Comparison of ENCODE assay signal across 21 mouse cellular contexts in genomic region chr7:96904442-96904841, GRCm38 (mm10). TPM values are rescaled to one million over a fixed set of nuclear protein-coding genes. Genes with fewer than 3 reads are reported as not detected.
A peak's percentile ranks its signal among the peaks of the same experiment; 100 is the strongest.
DNase-seq lines count a peak whose midpoint lies in the region; ATAC-seq and TF ChIP-seq lines count a peak whose summit lies in the region.
"Had no signal": no experiment of that assay in that cellular context is flagged by ENCODE, and none has a peak within 500 bp of the region (broad histone marks: within the 10 kb centered on the region; RNA-seq: fewer than 3 reads in every experiment).

No protein-coding gene starts in this region.

- H3K27me3 ChIP-seq in hindbrain, embryonic 15.5 days, result no peaks in the 10 kb centered on the region; the same call in 1 of the 2 replicates
- no peaks in the 10 kb centered on the region for H3K27me3 ChIP-seq in hindbrain, embryonic 11.5 days (ENCODE audit: control insufficient read depth, insufficient read depth, low read length)
- H3K27me3 ChIP-seq in neural tube, embryonic 12.5 days (replicated peaks), result no peaks in the 10 kb centered on the region
- no peaks in the 10 kb centered on the region for H3K27me3 ChIP-seq in forebrain, postnatal 0 days (ENCODE audit: insufficient read depth, low read length)
- peaks cover 20% of the 10 kb centered on the region; the same call in 1 of the 2 replicates for H3K27me3 ChIP-seq in heart, embryonic 10.5 days (ENCODE audit: insufficient read depth, poor library complexity, severe bottlenecking)

- no peak overlapping the region for H3K4me3 ChIP-seq in hindbrain, embryonic 15.5 days
- no peak overlapping the region for H3K4me3 ChIP-seq in hindbrain, embryonic 11.5 days (ENCODE audit: low read depth, low read length)
- no peak overlapping the region for H3K4me3 ChIP-seq in neural tube, embryonic 12.5 days
- H3K4me3 ChIP-seq in forebrain, postnatal 0 days (ENCODE audit: low read depth, low read length), result no peak overlapping the region
- H3K4me3 ChIP-seq in heart, embryonic 10.5 days, result no peak overlapping the region
- H3K4me3 ChIP-seq: embryonic facial prominence, embryonic 10.5 days; heart, embryonic 13.5 days; left cerebral cortex, adult 2 months had no signal

- H3K9ac ChIP-seq in hindbrain, embryonic 15.5 days, result no peak overlapping the region
- no peak overlapping the region for H3K9ac ChIP-seq in hindbrain, embryonic 11.5 days (ENCODE audit: low read depth, low read length)
- no peak overlapping the region for H3K9ac ChIP-seq in neural tube, embryonic 12.5 days
- H3K9ac ChIP-seq in forebrain, postnatal 0 days, result no peak overlapping the region
- H3K9ac ChIP-seq: heart, embryonic 13.5 days had no signal

- no peaks in the 10 kb centered on the region for H3K9me3 ChIP-seq in hindbrain, embryonic 15.5 days
- no peaks in the 10 kb centered on the region for H3K9me3 ChIP-seq in hindbrain, embryonic 11.5 days (ENCODE audit: control insufficient read depth, low read length)
- no peaks in the 10 kb centered on the region for H3K9me3 ChIP-seq in neural tube, embryonic 12.5 days
- H3K9me3 ChIP-seq in forebrain, postnatal 0 days (ENCODE audit: low read length), result no peaks in the 10 kb centered on the region
- H3K9me3 ChIP-seq in heart, embryonic 10.5 days, result no peaks in the 10 kb centered on the region
- H3K9me3 ChIP-seq: embryonic facial prominence, embryonic 10.5 days; heart, embryonic 13.5 days had no signal

- peak; percentile 29 for DNase-seq in adrenal gland, adult 2 months
- DNase-seq in adrenal gland, postnatal 4 days (ENCODE audit: low spot score in 2 of 2), result no peak
- DNase-seq in hindbrain, embryonic 11.5 days (ENCODE audit: low spot score), result no peak
- no peak for DNase-seq in neural tube, embryonic 10.5 days (ENCODE audit: extremely low spot score, low spot score)
- DNase-seq in forebrain, postnatal 0 days, result no peak
- DNase-seq in heart, embryonic 10.5 days (ENCODE audit: low spot score), result no peak
- DNase-seq: adrenal gland, postnatal 36 days; cerebellum, adult 11-12 months; cerebellum, postnatal 10 days; gastrocnemius, postnatal 14 days; heart, postnatal 14 days; kidney, adult 18-20 months; lung, postnatal 10 days; thymus, adult 18-20 months; thymus, postnatal 36 days had no signal

- no peak overlapping the region for H3K4me2 ChIP-seq in hindbrain, embryonic 15.5 days
- H3K4me2 ChIP-seq in hindbrain, embryonic 11.5 days (replicated peaks; ENCODE audit: low read depth, low read length), result no peak overlapping the region
- no peak overlapping the region for H3K4me2 ChIP-seq in neural tube, embryonic 12.5 days (replicated peaks)
- H3K4me2 ChIP-seq in forebrain, postnatal 0 days (ENCODE audit: low read depth), result no peak overlapping the region
- H3K4me2 ChIP-seq: heart, embryonic 13.5 days had no signal

- peaks cover 21% of the 10 kb centered on the region; the same call in 1 of the 2 replicates for H3K4me1 ChIP-seq in hindbrain, embryonic 15.5 days (replicated peaks)
- peaks cover 4% of the 10 kb centered on the region; the same call in 1 of the 2 replicates for H3K4me1 ChIP-seq in hindbrain, embryonic 11.5 days (replicated peaks; ENCODE audit: control insufficient read depth, insufficient read depth, low read length)
- peaks cover 38% of the 10 kb centered on the region for H3K4me1 ChIP-seq in neural tube, embryonic 12.5 days
- H3K4me1 ChIP-seq in forebrain, postnatal 0 days (ENCODE audit: insufficient read depth), result no peaks in the 10 kb centered on the region
- peaks cover 25% of the 10 kb centered on the region for H3K4me1 ChIP-seq in heart, embryonic 10.5 days

- 22% methylated on average over 3 of the region's 3 CpGs for WGBS in hindbrain, embryonic 15.5 days
- WGBS in hindbrain, embryonic 11.5 days, result 47% methylated on average over 3 of the region's 3 CpGs
- WGBS in neural tube, embryonic 12.5 days, result 44% methylated on average over 3 of the region's 3 CpGs
- WGBS in forebrain, postnatal 0 days, result 39% methylated on average over 3 of the region's 3 CpGs
- whole genome bisulfite sequencing in heart, embryonic 10.5 days, result 56% methylated on average over 3 of the region's 3 CpGs

- no peaks in the 10 kb centered on the region for H3K36me3 ChIP-seq in hindbrain, embryonic 15.5 days
- H3K36me3 ChIP-seq in hindbrain, embryonic 11.5 days (ENCODE audit: control insufficient read depth, insufficient read depth, low read length), result no peaks in the 10 kb centered on the region
- H3K36me3 ChIP-seq in neural tube, embryonic 12.5 days, result peaks cover 14% of the 10 kb centered on the region
- peaks cover 11% of the 10 kb centered on the region for H3K36me3 ChIP-seq in forebrain, postnatal 0 days (ENCODE audit: insufficient read depth)
- H3K36me3 ChIP-seq in heart, embryonic 10.5 days, result peaks cover 8% of the 10 kb centered on the region; the same call in 1 of the 2 replicates

- 0 out of 2 replicates have a peak, but pooled peaks have one; percentile 49 for ATAC-seq in hindbrain, embryonic 15.5 days (ENCODE audit: low FRiP score, low read depth)
- no peak for ATAC-seq in hindbrain, embryonic 11.5 days (ENCODE audit: low FRiP score)
- ATAC-seq in neural tube, embryonic 12.5 days (ENCODE audit: low FRiP score, low read depth), result peak; percentile 25; the same call in 1 of the 2 replicates
- ATAC-seq in forebrain, postnatal 0 days, result peak; percentile 30; the same call in 1 of the 2 replicates

- no peak for TF ChIP-seq CTCF in forebrain, postnatal 0 days (IDR thresholded peaks at IDR 0.05; ENCODE audit: low read depth)

- no peak overlapping the region for H3K27ac ChIP-seq in hindbrain, embryonic 15.5 days (replicated peaks)
- no peak overlapping the region for H3K27ac ChIP-seq in hindbrain, embryonic 11.5 days (ENCODE audit: low read depth, low read length)
- H3K27ac ChIP-seq in neural tube, embryonic 12.5 days, result no peak overlapping the region
- H3K27ac ChIP-seq in forebrain, postnatal 0 days (ENCODE audit: low read depth, low read length), result no peak overlapping the region
- no peak overlapping the region for H3K27ac ChIP-seq in heart, embryonic 10.5 days
- H3K27ac ChIP-seq: embryonic facial prominence, embryonic 10.5 days; heart, embryonic 13.5 days; kidney, postnatal 0 days; left cerebral cortex, adult 2 months had no signal

RNA-seq across cellular contexts. Expression of gene Nars2, which starts 46.9 kb away (rescaled TPM):
- total RNA-seq in adrenal gland, adult 2 months (2021), result 10 to 100 TPM; 12.3 to 22.4 TPM
- 2.5 and 3.1 TPM in 2 replicates for polyA plus RNA-seq in adrenal gland, adult 2 months (2012; rRNA removed)
- total RNA-seq in adrenal gland, postnatal 4 days (2021), result 10 to 100 TPM; 20.6 TPM
- 16.8 and 20.5 TPM in 2 replicates for polyA plus RNA-seq in hindbrain, embryonic 15.5 days (2015; fragmentation: Nextera tagmentation; extraction: Ambion mirVana)
- 22.1 and 23.4 TPM in 2 replicates for polyA plus RNA-seq in hindbrain, embryonic 11.5 days (2014; fragmentation: Nextera tagmentation; extraction: Ambion mirVana)
- 20.2 and 23.5 TPM in 2 replicates for polyA plus RNA-seq in neural tube, embryonic 12.5 days (2016; fragmentation: Nextera tagmentation; extraction: Ambion mirVana)
- 15.7 and 17.2 TPM in 2 replicates for total RNA-seq in forebrain, postnatal 0 days (2014; rRNA removed)
- 14.8 and 18.2 TPM in 2 replicates for polyA plus RNA-seq in forebrain, postnatal 0 days (2015; fragmentation: Nextera tagmentation; extraction: Ambion mirVana)
- 22.1 and 22.5 TPM in 2 replicates for polyA plus RNA-seq in heart, embryonic 10.5 days (2016; fragmentation: Nextera tagmentation; extraction: Ambion mirVana)
